Mouse (Mus musculus) adipocyte (in vitro differentiated cells): ENCODE measurements at regions not wholly inside any gene's neighbourhood (a gene's known extent, or its start where the extent isn't known, plus 50 kb on each side); places are given as distances from the start of the nearest gene placed in this dataset.

Source experiments
- DNase-seq: peaks from one replicate; pipeline ENCODE4 v3.0.0-alpha.2; 2016; ENCODE audit warnings: low spot score

DNA sequence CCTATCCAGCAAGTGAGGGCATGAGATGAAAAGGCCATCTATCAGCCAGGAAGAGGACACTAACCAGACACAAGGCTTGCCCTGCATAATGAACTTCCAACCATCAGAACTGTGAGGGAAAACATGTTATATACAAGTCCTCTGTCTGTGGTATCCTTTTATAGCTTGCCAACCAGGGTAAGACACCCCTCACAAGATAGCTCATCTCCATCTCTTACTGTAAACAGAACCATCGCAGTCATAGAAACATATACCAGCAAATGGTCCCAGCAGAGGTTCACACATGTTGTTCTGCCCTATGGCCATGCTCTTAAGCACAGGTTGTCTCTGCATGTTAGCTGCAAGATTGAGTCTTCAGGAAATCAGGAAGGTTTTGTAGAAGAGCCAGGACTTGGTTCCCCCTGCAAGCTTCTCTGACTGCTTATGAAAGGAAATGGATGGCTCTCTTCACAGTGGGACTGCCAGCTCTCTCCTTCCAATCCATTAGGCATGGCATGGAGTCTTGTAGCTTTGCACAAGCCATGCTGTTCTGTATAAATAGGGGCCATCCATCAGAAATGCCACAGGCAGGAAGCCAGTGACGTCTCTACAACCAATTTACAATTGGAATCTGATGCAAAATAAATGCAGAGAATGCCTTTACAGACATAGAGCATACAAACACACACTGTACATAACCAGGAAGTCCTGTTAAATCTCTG is 1514.0 kb upstream of the Lrrc6 start:
- DNase-seq = no peak

- DNase-seq = peak; percentile 5
These were observed 1510.5 kb upstream of the Lrrc6 start for GRCm38 (mm10) chr15:68011162-68011561.

- DNase-seq = no peak
These were observed 1509.5 kb upstream of the Lrrc6 start for GRCm38 (mm10) chr15:68010189-68010588.

DNA sequence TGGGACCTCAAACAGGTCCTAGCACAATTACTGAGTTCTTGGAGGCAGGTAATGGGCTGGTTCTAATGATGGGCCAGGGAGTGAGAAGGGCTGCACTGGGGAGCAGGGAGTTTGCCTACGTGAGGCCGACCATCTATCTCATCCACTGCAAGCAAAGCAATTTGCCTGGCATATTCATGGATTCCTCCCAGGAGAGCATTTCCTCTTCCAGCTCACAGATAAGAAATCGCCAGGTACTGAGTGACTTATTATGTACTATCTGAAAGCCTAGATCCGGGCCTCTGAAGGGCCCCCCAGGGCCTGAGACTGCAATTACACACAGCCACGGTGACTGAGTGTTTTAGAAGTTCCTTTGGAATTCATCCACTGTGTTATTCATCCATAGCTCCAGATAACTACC is 1504.1 kb upstream of the Lrrc6 start:
- no peak for DNase-seq

GRCm38 (mm10) chr15:67996532-67996931 is 1495.8 kb upstream of the Lrrc6 start:
- no peak for DNase-seq

DNA sequence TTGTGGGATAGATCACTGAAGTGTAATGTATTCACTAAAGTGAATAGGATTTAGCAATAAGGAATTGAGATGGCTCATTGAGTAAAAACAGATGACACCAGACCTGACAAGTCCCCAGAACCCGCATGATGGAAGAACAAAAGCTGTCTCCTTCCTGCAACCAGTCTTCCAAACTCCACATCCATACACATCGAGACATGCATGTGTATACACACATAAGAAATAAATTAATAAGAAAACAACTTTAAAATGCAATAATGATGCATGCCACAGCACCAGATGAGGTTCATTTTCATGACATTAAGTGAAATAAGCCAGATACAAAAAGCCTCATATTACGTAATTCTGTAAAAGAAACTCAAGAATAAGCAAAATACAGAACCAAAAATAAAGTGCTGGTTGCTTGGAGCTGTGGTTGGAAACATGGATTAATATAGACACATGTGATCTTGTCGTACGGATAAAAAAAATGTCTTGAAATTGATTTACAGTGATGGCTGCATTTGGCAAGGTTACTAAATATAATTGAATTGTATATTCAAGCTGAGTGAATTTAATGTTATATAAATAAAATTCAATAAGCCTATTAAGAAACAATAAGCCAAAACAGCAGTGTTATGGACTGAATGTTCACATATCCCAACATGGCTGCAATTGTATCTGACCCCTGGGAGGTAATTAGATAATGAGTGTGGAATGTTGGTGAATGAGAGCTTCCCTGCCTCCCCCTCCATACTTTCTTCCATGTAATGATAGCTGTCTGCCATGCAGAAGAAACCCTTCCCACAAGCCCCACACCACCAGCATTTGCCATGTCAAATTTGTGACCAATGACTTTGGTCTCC is 1488.9 kb upstream of the Lrrc6 start:
- DNase-seq = no peak

- DNase-seq = no peak
These were observed 1487.2 kb upstream of the Lrrc6 start for GRCm38 (mm10) chr15:67987941-67988340.

- DNase-seq = peak; percentile 30
These were observed 1482.5 kb upstream of the Lrrc6 start for GRCm38 (mm10) chr15:67983253-67983652.

DNA sequence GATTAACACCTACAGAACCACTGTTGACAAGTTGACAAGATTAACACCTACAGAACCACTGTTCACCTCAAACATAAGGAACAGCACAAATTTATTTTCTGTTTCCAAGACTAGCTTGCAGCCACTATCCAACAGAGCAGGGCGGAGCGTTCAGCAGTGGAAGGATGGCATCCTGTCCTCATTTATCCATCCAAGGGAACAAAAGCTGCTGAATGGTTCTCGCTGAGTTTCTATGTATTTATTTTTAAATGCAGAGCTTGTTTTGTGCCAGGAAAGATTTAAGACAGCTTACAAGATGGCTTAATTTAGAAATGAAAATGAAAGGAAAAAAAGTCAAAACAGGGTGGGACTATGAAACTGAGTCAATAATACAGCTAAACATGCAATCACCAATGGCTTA is 1481.2 kb upstream of the Lrrc6 start:
- no peak for DNase-seq

DNA sequence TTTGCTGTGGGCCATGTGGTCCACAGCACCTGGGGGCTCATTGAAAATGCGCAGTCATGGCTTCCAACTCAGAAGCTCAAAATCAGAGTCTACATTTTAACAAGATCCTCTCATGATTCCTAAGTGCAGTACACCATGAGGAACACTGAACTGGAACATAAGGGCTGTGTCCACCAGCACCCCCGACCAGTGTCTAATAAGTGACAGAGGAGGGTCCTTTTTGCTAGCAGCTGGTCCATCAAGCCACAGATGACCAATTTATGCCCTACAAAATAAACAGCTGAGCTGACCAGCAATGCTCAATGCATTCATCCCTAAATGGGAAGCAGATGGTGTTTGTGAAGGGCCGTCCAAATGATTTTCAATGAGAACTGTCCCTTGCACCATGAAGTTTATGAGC is 1478.7 kb upstream of the Lrrc6 start:
- DNase-seq = no peak

DNA sequence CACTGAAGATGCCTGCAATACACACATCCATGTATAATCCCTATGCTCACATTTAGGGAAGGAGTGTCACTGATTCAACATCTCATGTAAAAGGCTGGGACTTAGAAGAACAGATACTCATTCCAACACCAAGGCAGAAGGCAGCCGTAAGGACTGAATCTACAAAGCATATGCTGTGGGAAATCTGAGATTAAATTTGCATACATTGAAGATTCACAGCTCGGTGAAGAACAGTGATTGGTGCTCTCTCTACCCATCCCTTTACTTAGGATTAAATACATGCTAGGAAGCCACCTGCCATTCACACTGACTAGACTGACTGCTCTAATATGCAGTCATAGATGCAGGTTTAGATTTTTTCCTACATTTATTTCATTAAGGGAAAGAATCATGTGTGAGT is 1476.5 kb upstream of the Lrrc6 start:
- no peak for DNase-seq

- no peak for DNase-seq
These were observed 1471.3 kb upstream of the Lrrc6 start for GRCm38 (mm10) chr15:67971998-67972397.

DNA sequence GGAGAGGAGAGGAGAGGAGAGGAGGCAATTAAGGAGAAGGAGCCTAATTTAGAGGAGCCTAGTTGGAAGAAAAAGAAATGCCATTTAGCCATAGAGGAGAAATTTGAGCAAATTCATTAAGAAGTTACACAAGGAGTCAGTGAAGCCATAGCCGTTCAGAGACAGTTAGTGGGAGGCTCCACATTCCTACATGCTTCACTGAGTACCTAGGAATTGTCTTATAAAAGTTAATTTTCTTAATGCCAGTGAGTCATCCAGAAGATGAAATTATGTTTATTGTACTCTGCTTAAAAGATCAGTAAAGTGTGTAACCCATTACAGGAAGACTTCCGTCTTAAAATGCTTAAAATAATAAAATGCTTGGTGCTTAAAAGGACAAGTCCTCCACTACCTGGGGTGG is 1453.5 kb upstream of the Lrrc6 start:
- no peak for DNase-seq

DNA sequence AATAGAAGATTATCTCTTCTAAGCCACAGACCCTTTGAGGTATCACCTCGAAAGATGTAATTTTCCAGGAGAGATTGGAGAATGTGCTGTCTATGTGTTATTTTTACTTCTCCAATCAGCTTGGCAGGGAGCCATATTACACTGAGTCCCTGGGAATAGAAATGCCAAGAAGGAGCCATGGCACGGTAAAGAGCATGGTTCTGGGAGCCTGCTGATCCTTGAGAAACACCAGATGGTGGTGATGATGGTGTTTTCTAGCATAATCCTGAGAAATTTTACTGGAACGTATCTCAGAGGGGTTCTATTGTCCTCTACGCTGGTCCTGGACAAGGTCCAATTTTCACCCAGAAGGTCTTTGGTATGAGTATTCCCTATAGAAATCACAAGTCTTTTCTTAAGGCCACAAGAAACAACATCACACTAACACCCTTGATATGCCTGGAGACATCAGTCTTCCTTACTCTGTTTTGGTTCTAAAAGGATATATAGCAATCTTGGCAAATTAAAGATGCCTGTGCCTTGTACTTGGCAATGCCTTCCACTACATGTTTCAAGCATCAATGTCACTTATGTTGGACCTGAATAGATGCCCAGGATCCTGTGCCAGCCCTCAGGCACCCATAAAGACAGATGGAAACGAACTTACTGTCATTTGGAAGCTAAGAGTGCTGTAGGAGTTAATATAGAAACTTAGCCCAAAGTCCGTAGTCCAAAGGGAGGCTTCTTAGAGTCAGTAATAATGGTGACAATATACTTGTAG is 1449.8 kb upstream of the Lrrc6 start:
- peak; percentile 13 for DNase-seq

DNA sequence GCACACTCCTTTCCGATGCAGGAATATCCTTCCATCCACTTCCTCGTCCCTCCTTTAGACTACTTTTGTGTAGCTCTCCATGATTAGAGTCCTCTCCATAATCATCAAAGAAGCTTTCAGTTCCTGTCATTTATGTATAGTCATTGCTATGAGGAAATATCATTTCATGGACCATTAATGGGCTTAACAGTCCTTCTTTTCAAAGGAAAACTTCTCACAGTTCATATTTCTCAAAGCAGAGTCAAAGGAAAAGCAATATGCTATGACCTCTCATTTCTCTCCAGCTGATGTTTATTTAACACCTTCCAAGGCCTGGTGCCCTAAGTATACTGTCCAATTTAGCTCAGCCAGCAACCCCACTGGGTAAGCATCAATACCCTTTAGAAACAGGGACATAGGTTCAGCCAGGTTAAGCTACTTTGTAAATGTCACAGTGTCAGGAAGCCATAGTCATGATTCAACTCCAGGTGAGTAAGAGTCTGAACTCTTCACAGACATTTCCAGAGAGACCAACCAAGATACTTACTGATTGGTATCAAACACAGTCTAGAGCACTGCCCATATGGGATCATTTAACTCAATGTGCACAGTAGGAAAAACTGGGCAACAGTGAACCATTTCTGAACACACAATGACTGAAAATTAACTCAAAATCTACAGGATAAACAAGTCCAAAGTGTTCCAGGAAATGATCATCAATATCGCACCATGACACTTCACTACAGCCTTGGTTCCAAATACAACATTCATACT is 1443.8 kb upstream of the Lrrc6 start:
- DNase-seq = no peak

DNA sequence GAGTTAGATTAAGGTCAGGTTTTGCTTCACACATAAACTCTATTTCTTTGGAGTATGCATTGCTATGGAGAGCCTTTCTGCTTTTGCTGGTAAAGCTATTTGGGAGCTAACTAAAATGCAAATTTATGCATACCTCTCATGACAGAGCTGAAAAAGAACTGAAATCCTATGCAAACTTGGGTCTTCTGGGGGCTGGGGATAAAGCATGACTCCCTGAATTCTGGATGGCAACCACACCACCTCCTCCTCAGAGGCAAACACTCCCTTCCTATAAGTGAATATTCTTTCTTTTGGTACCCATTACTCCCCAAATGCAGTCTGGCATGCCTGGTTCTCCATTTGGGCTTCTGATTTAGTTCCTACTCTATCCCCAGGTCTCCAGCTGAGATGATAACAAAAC is 1442.3 kb upstream of the Lrrc6 start:
- DNase-seq = no peak

- DNase-seq = peak; percentile 80
These were observed 1439.8 kb upstream of the Lrrc6 start for GRCm38 (mm10) chr15:67940510-67940909.

DNA sequence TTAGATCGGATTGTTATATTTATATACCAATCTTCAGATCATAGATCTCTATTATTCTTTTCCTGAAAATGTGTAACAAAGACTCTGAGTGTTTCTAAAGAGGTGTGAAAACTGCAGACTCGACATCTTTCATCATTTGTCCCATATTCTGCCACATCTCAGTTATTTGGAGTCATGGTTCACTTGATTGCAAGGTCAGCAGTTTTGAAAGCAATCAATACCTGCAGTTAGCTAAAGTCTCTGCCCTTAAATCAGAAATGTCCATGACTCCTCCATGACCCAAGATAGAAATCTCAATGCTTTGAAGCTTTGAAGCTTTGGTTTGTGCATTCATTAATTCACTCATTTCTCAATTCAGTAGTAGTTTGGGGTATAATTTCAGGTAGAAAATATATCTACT is 1424.2 kb upstream of the Lrrc6 start:
- no peak for DNase-seq

DNA sequence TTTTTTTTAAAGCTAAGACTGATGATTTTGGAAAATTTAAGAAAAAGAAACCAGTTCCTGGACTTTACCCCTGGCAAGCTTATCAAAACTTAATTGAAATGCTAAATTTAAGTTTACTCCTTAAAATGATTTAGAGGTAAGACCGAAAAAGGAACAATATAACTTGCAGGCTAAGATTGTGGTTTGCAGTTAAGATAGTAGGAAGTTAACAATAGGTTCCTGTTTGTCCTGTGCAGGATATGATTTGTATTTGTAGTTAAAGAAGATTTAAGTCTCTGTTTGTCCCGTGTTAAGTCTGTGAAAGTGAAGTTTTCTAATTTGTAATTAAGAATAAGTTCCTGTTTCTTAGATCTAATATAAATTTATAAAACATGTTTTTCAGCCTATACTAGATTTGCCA is 1406.3 kb upstream of the Lrrc6 start:
- DNase-seq = no peak

GRCm38 (mm10) chr15:67905279-67905678 is 1404.6 kb upstream of the Lrrc6 start:
- no peak for DNase-seq

DNA sequence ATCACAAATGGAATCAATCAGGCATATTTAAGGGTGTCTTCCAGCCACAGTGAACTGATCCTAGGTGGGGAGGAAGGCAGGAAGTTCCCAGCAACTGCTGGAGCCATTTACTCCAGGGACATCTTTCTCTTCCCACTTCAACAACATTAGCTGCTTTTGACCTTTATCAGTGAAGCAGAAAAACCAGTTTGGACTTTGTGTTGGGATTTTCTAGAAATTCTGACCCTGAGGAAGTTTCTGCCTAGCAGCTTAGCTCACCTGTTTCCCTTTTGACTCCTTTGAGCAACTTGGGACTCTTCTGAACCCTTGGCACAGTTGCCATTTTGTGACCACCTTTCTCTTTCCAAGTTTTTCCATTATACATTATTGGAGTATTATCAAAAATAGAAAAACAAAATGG is 1403.9 kb upstream of the Lrrc6 start:
- no peak for DNase-seq

GRCm38 (mm10) chr15:67902982-67903381 is 1402.3 kb upstream of the Lrrc6 start:
- peak; percentile 72 for DNase-seq
